Mouse (Mus musculus) bone marrow, adult 2 months (tissue): ENCODE data around the gene Sorbs1.

Source experiments
- CTCF ChIP-seq: fragments of 200-500 bp; IDR thresholded peaks from 2 replicates; pipeline ENCODE4 v1.5.1; 2011; ENCODE audit warnings: low read length, control low read depth; ENCODE audit not compliant: control insufficient read depth, insufficient read depth
- POLR2A ChIP-seq: fragments of 200-500 bp; IDR thresholded peaks from 2 replicates; pipeline ENCODE4 v1.6.1; 2011; ENCODE audit warnings: low read depth, mild to moderate bottlenecking, control low read depth, low read length, borderline replicate concordance; ENCODE audit not compliant: control insufficient read depth

DNA sequence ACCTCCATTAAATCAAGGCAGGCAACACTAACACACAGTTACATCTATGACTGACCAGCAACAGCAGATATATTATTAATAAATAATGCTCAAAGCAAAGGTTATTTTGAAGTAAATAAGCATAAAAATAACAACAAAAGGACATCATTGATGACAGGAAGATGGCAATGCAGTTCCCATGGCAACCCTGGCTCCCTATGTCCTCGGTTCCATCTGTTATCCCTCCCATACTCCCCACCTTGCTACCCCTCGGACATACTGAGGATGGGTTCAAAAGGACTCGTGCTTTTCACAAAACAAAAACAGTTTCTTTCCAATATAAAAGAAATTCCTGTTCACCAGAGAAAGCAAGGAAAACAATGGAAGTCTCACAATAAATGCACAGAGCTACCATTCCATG, 48.2 kb downstream of the Sorbs1 start:
- no peak for TF ChIP-seq POLR2A
- TF ChIP-seq CTCF: no peak
